Mouse (Mus musculus) bone marrow, adult 2 months (tissue): ENCODE measurements at regions not wholly inside any gene's neighbourhood (a gene's known extent, or its start where the extent isn't known, plus 50 kb on each side); places are given as distances from the start of the nearest gene placed in this dataset.

ENCODE experiments used
- CTCF ChIP-seq: fragments of 200-500 bp; IDR thresholded peaks from 2 replicates; pipeline ENCODE4 v1.5.1; 2011; ENCODE audit warnings: low read length, control low read depth; ENCODE audit not compliant: control insufficient read depth, insufficient read depth
- POLR2A ChIP-seq: fragments of 200-500 bp; IDR thresholded peaks from 2 replicates; pipeline ENCODE4 v1.6.1; 2011; ENCODE audit warnings: low read depth, mild to moderate bottlenecking, control low read depth, low read length, borderline replicate concordance; ENCODE audit not compliant: control insufficient read depth

GRCm38 (mm10) chr12:106568541-106569085, 558.6 kb downstream of the Vrk1 start:
- TF ChIP-seq POLR2A (no peak), CTCF (no peak)
